Mouse (Mus musculus) kidney, embryonic 15.5 days (tissue): Measurements from ENCODE around the gene Ass1. TPM values are rescaled to one million over a fixed set of nuclear protein-coding genes. Genes with fewer than 3 reads are reported as not detected.

Source experiments
- ATAC-seq: fragments of 200-750 bp; cut with Nextera tagmentation; replicated peaks from 2 replicates; pipeline ENCODE4 v1.8.0; 2017; ENCODE audit warnings: moderate TSS enrichment; ENCODE audit not compliant: low FRiP score
- H3K27ac ChIP-seq: fragments of 300-500 bp; sonication (generic); 2 replicates; pipeline ENCODE4 v1.5.1; 2015; ENCODE audit warnings: mild to moderate bottlenecking, inconsistent platforms
- H3K27me3 ChIP-seq: fragments of 300-500 bp; sonication (generic); 2 replicates; pipeline ENCODE4 v1.6.1; 2015; ENCODE audit warnings: inconsistent platforms
- H3K36me3 ChIP-seq: fragments of 300-500 bp; sonication (generic); 2 replicates; pipeline ENCODE4 v1.6.1; 2015; ENCODE audit warnings: inconsistent platforms
- H3K4me1 ChIP-seq: fragments of 300-500 bp; sonication (generic); 2 replicates; pipeline ENCODE4 v1.6.1; 2015; ENCODE audit warnings: inconsistent platforms
- H3K4me2 ChIP-seq: fragments of 300-500 bp; sonication (generic); 2 replicates; pipeline ENCODE4 v1.6.1; 2015; ENCODE audit warnings: moderate library complexity, mild to moderate bottlenecking, inconsistent platforms
- H3K4me3 ChIP-seq: fragments of 300-500 bp; sonication (generic); replicated peaks from 2 replicates; pipeline ENCODE4 v1.5.1; 2015; ENCODE audit warnings: mild to moderate bottlenecking, inconsistent platforms
- H3K9ac ChIP-seq: fragments of 300-500 bp; sonication (generic); 2 replicates; pipeline ENCODE4 v1.6.1; 2015; ENCODE audit warnings: mild to moderate bottlenecking, inconsistent platforms
- H3K9me3 ChIP-seq: fragments of 300-500 bp; sonication (generic); replicated peaks from 2 replicates; pipeline ENCODE4 v1.6.1; 2016; ENCODE audit warnings: inconsistent platforms
- WGBS: fragments of 180-500 bp; shearing (Covaris S2); methylation state at CpG from one replicate; pipeline ENCODE4 v1.1.7; 2015; ENCODE audit warnings: mixed read lengths; 5-methylcytosine and 5-hydroxymethylcytosine counted together
- polyA plus RNA-seq: library from polyadenylated mRNA; unstranded; fragments of >200 nt; fragmentation: Nextera tagmentation; extraction: Ambion mirVana; gene quantifications from 2 replicates; pipeline ENCODE4 v1.2.1, GENCODE M21; 2015

Gene Ass1
- polyA plus RNA-seq, 1 experiment from 2014 or later = 77.8 TPM

GRCm38 (mm10) chr2:31493243-31493642 is 23.2 kb downstream of the Ass1 start:
- H3K27ac ChIP-seq = no peak overlapping the region
- no peaks in the 10 kb centered on the region for H3K36me3 ChIP-seq
- no peak overlapping the region for H3K4me3 ChIP-seq
- peaks cover 53% of the 10 kb centered on the region for H3K4me1 ChIP-seq
- H3K9ac ChIP-seq = no peak overlapping the region
- no peak; the same call in 1 of the 2 replicates for ATAC-seq
- WGBS = 33% methylated on average over 11 of the region's 11 CpGs
- no peak overlapping the region for H3K4me2 ChIP-seq
- H3K27me3 ChIP-seq = 0 out of 2 replicates have a peak, but pooled peaks cover 1% of the 10 kb centered on the region
- H3K9me3 ChIP-seq = no peaks in the 10 kb centered on the region; the same call in 1 of the 2 replicates

- no peaks in the 10 kb centered on the region for H3K36me3 ChIP-seq
- H3K4me3 ChIP-seq = no peak overlapping the region
- ATAC-seq = no peak
- 58% methylated on average over 5 of the region's 5 CpGs for WGBS
- peaks cover 10% of the 10 kb centered on the region; the same call in 1 of the 2 replicates for H3K27me3 ChIP-seq
- H3K9ac ChIP-seq = no peak overlapping the region
- H3K4me1 ChIP-seq = peaks cover 64% of the 10 kb centered on the region
- H3K27ac ChIP-seq = no peak overlapping the region
- no peak overlapping the region for H3K4me2 ChIP-seq
- H3K9me3 ChIP-seq = no peaks in the 10 kb centered on the region; the same call in 1 of the 2 replicates
Observed at GRCm38 (mm10) chr2:31494315-31494714, 24.3 kb downstream of the Ass1 start.

- Histone ChIP-seq H3K4me1 (peaks cover 71% of the 10 kb centered on the region), H3K36me3 (no peaks in the 10 kb centered on the region), H3K9ac (no peak overlapping the region), H3K9me3 (no peaks in the 10 kb centered on the region; the same call in 1 of the 2 replicates), H3K27ac (no peak overlapping the region), H3K4me2 (0 out of 2 replicates have a peak overlapping the region, but pooled peaks have one; percentile 7), H3K4me3 (no peak overlapping the region), H3K27me3 (peaks cover 10% of the 10 kb centered on the region; the same call in 1 of the 2 replicates)
- 50% methylated on average over 13 of the region's 13 CpGs for WGBS
- no peak for ATAC-seq
Observed at GRCm38 (mm10) chr2:31495046-31495476, 25.1 kb downstream of the Ass1 start.

- H3K9me3 ChIP-seq = no peaks in the 10 kb centered on the region; the same call in 1 of the 2 replicates
- 25% methylated on average over 1 of the region's 1 CpGs for WGBS
- H3K4me3 ChIP-seq = no peak overlapping the region
- ATAC-seq = no peak
- peaks cover 76% of the 10 kb centered on the region for H3K4me1 ChIP-seq
- no peaks in the 10 kb centered on the region for H3K36me3 ChIP-seq
- H3K27ac ChIP-seq = no peak overlapping the region
- H3K27me3 ChIP-seq = peaks cover 19% of the 10 kb centered on the region; the same call in 1 of the 2 replicates
- no peak overlapping the region for H3K9ac ChIP-seq
- H3K4me2 ChIP-seq = no peak overlapping the region
Observed at GRCm38 (mm10) chr2:31496141-31496540, 26.1 kb downstream of the Ass1 start.

GRCm38 (mm10) chr2:31497113-31497512 is 27.1 kb downstream of the Ass1 start:
- 52% methylated on average over 7 of the region's 7 CpGs for WGBS
- no peak for ATAC-seq

GRCm38 (mm10) chr2:31497635-31498034 is 27.6 kb downstream of the Ass1 start:
- no peak for ATAC-seq
- Histone ChIP-seq H3K9ac (no peak overlapping the region), H3K4me2 (no peak overlapping the region), H3K4me3 (no peak overlapping the region), H3K4me1 (peaks cover 88% of the 10 kb centered on the region), H3K9me3 (no peaks in the 10 kb centered on the region), H3K36me3 (no peaks in the 10 kb centered on the region), H3K27me3 (peaks cover 22% of the 10 kb centered on the region; the same call in 1 of the 2 replicates), H3K27ac (no peak overlapping the region)
- WGBS = 58% methylated on average over 19 of the region's 19 CpGs

More at GRCm38 (mm10) chr2:31497113-31497512, 27.1 kb downstream of the Ass1 start:
- Histone ChIP-seq H3K27me3 (peaks cover 19% of the 10 kb centered on the region; the same call in 1 of the 2 replicates), H3K27ac (no peak overlapping the region), H3K4me3 (no peak overlapping the region), H3K9ac (no peak overlapping the region), H3K9me3 (no peaks in the 10 kb centered on the region; the same call in 1 of the 2 replicates), H3K4me2 (no peak overlapping the region), H3K4me1 (peaks cover 83% of the 10 kb centered on the region), H3K36me3 (no peaks in the 10 kb centered on the region)

- ATAC-seq = no peak
- 29% methylated on average over 21 of the region's 21 CpGs for WGBS
- no peaks in the 10 kb centered on the region for H3K36me3 ChIP-seq
Observed at GRCm38 (mm10) chr2:31499327-31500291, 29.6 kb downstream of the Ass1 start.

GRCm38 (mm10) chr2:31500292-31501204 is 30.5 kb downstream of the Ass1 start:
- H3K4me3 ChIP-seq = no peak overlapping the region
- H3K27me3 ChIP-seq = peaks cover 41% of the 10 kb centered on the region; the same call in 1 of the 2 replicates
- H3K4me2 ChIP-seq = no peak overlapping the region
- ATAC-seq = no peak
- no peak overlapping the region for H3K9ac ChIP-seq
- 65% methylated on average over 24 of the region's 24 CpGs for WGBS
- no peaks in the 10 kb centered on the region for H3K9me3 ChIP-seq
- peaks cover 67% of the 10 kb centered on the region for H3K4me1 ChIP-seq
- H3K36me3 ChIP-seq = no peaks in the 10 kb centered on the region
- H3K27ac ChIP-seq = no peak overlapping the region

More at GRCm38 (mm10) chr2:31499327-31500291, 29.6 kb downstream of the Ass1 start:
- H3K9ac ChIP-seq = no peak overlapping the region
- no peak overlapping the region for H3K4me3 ChIP-seq
- H3K4me1 ChIP-seq = peaks cover 70% of the 10 kb centered on the region
- H3K4me2 ChIP-seq = 0 out of 2 replicates have a peak overlapping the region, but pooled peaks have one; percentile 5
- no peaks in the 10 kb centered on the region for H3K9me3 ChIP-seq
- H3K27ac ChIP-seq = no peak overlapping the region
- H3K27me3 ChIP-seq = peaks cover 37% of the 10 kb centered on the region; the same call in 1 of the 2 replicates

GRCm38 (mm10) chr2:31501448-31502130 is 31.6 kb downstream of the Ass1 start:
- H3K27me3 ChIP-seq = peaks cover 41% of the 10 kb centered on the region; the same call in 1 of the 2 replicates
- no peak overlapping the region for H3K4me2 ChIP-seq
- WGBS = 46% methylated on average over 20 of the region's 20 CpGs
- no peaks in the 10 kb centered on the region for H3K9me3 ChIP-seq
- H3K4me1 ChIP-seq = peaks cover 61% of the 10 kb centered on the region
- H3K36me3 ChIP-seq = no peaks in the 10 kb centered on the region
- no peak overlapping the region for H3K27ac ChIP-seq
- ATAC-seq = no peak
- no peak overlapping the region for H3K9ac ChIP-seq
- H3K4me3 ChIP-seq = no peak overlapping the region

GRCm38 (mm10) chr2:31502616-31503522 is 32.9 kb downstream of the Ass1 start:
- Histone ChIP-seq H3K4me3 (no peak overlapping the region), H3K36me3 (no peaks in the 10 kb centered on the region), H3K27me3 (peaks cover 41% of the 10 kb centered on the region; the same call in 1 of the 2 replicates), H3K4me2 (no peak overlapping the region), H3K9ac (no peak overlapping the region), H3K4me1 (peaks cover 48% of the 10 kb centered on the region), H3K9me3 (no peaks in the 10 kb centered on the region), H3K27ac (no peak overlapping the region)
- 64% methylated on average over 15 of the region's 15 CpGs for WGBS
- ATAC-seq = no peak
